Mouse (Mus musculus) induced T-regulatory cell, adult 2 months (primary cell): Measurements from ENCODE around the gene Nhsl1.
A peak's percentile ranks its signal among the peaks of the same experiment; 100 is the strongest.
"Not testable (repeated sequence)": the region's sequence is repeated elsewhere in the genome, so short reads cannot be mapped to it uniquely, and the experiment has no call there.

ENCODE experiments used
- DNase-seq: peaks from one replicate; pipeline ENCODE4 v3.0.0-alpha.2; 2012; ENCODE audit warnings: low read depth

Nhsl1 gene

GRCm38 (mm10) chr10:18536889-18537288 lies 218.1 kb downstream of the Nhsl1 start:
- DNase-seq, result no peak

DNA sequence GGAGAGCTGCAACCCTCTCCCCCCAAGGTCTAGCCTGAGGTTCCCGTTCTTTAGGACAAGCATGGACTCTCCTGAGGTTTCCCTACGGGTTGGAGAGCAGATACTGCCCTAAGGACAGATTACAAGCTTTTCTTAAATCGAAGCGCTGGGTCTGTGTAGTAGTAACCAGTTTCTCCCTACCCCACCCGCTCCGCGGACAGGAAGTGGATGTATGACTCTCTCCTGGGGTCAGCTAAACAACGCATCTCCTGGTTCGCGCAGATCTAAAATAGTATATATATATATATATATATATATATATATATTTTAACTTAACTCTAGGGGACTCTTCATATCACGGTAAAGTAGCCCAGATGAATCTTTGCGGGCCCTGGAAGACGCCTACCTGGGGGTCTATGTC lies 226.5 kb downstream of the Nhsl1 start:
- no peak for DNase-seq

DNA sequence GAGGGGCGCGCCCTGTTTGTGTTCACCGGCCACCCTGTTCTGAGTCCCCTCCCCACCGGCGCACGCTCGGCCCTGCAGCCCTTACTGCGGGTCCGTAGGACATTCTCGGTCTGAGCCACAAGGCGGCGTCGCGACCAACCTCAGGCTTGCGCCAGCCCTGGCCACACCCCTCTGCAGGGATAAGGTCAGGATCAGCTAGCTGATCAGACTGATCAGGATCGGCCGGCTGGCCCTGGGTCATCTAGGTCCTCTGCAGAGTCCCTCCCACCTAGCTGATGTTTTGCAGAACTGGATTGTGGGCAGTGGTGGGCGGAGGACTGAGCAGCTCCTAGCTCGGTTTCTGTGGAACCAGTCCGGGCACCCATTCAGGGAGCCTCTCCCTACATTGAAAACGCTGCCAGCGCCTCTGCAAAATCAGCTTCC lies 227.0 kb downstream of the Nhsl1 start, which contains the start of gene Hebp2:
TSS of gene Hebp2 (minus strand) at position 264 of the 423 bp plus-strand sequence.
- DNase-seq, result peak; percentile 7

DNA sequence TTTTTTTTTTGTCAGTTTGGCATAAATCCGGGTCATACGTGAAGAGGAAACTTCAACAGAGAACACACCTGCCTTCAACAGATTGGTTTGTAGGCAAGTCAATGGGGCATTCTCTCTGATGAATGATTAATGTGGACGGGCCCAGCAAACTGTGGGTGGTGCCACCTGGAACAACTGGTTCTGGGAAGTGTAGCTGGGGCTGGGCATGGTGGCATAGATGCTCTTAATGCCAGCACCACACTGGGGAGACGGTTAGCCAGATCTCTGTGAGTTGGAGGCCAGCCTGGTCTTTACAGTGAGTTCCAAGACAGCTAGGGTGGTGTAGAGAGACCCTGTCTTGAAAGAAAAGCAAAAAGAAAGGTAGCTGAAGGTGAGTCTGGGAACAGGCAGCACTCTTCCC lies 228.6 kb downstream of the Nhsl1 start:
- no peak for DNase-seq

DNA sequence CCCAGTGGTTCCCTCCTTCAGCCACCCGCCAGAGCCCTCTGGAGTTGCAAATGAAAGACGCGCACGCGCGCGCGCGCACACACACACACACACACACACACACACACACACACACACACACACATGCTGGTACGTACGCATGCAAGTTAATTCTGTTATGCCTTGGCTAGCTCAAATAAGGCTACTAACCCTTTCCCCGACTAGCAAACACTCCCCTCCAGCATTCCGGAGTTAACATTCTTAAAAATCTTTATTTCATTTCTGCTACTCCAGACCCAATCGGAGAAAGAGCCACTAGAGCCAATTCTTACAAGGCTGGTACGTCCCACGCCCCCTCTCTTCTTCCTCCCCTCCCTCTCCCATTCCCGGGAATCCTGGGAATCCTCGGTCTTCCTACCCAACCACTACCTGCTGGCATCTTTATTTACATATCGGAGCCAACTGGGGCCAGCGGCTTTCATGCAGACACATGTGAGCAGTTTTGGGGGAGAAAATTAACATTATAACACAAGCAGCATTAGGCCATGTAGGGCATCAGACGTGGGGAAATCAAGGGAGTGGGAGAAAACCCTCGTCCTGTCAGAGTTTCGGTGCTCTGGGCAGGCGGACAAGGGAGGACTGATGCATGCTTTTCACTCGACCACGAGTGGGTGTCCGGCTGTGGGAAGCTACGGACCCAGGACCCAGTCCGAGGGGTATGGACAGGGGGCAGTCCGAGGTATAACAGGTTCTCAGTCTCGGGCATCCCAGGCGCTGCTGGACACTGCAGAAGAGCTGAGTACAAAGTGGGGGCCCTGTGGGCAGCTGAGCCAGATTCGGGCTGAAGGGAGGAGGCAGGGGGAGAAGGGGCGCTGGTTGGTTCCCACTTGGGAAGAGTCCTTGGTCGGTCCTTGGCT lies 230.8 kb downstream of the Nhsl1 start:
- no peak for DNase-seq

DNA sequence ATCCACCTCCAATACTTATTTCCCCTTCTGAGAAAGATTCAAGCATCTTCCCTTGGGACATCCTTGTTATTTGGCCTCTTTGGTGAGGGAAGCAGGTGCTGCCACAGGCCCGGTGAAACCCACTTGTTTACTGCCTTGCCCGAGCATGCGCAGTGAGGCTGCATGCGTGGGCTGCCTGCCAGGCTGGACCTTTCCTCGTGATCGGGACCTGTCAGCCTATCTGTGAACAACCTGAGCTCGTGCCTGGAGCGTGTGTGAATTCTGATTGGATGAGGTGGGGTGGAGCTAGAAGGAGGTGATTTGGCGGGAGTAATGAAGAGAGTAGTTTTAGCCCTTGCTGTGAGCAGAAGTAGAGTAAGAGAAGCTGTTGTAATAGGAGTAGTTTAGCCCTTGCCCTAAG lies 240.3 kb downstream of the Nhsl1 start:
- not testable (repeated sequence) for DNase-seq

GRCm38 (mm10) chr10:18561445-18561844 lies 242.7 kb downstream of the Nhsl1 start:
- DNase-seq, result no peak

DNA sequence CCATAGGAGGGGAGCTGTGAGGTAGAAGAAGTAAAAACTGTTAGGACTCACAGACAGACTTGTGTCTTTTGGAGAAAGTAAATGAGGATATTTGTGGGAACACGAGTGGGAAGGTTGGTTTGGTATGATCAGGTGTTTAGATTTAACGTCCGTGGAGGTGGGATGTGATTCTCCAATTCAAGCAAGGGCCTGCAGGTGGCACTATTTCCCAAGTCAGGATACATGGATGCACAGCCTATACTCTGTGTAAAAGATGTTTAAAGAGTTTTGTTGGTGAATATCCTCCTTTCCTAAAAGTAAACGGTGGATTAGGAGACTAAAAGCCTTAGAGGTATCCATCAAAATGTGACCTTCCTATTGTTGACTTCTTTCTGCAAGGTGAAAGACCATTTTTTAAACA lies 244.2 kb downstream of the Nhsl1 start:
- DNase-seq, result peak; percentile 44

GRCm38 (mm10) chr10:18572581-18572980 lies 253.8 kb downstream of the Nhsl1 start:
- DNase-seq, result peak; percentile 8
